Mouse (Mus musculus): ENCODE results near the gene Zfp335.

- TF ChIP-seq ZC3H11A (IDR thresholded peaks at IDR 0.05; ENCODE audit: low read depth, low read length) = no peak
- TF ChIP-seq SIN3A (IDR thresholded peaks at IDR 0.05; ENCODE audit: low read length) = no peak
- TF ChIP-seq POLR2A (IDR thresholded peaks at IDR 0.05; ENCODE audit: low read depth, low read length) = peak; percentile 15; the same call in 1 of the 2 replicates
- no peak for TF ChIP-seq MEF2A (IDR thresholded peaks at IDR 0.05; ENCODE audit: borderline replicate concordance, low read depth, low read length)
- TF ChIP-seq USF2 (conservative IDR thresholded peaks at IDR 0.05; ENCODE audit: low read depth, low read length) = no peak
- TF ChIP-seq CTCF (conservative IDR thresholded peaks at IDR 0.05 in 1 of 2, IDR thresholded peaks at IDR 0.05 in 1 of 2; ENCODE audit: low read depth in 2 of 2, low read length in 2 of 2) = no peak
- no peak for TF ChIP-seq EP300 (IDR thresholded peaks at IDR 0.05; ENCODE audit: low read length)
- no peak for TF ChIP-seq JUND (conservative IDR thresholded peaks at IDR 0.05; ENCODE audit: low read depth, low read length)
- TF ChIP-seq CHD1 (IDR thresholded peaks at IDR 0.05; ENCODE audit: low read depth, low read length) = no peak
- TF ChIP-seq E2F4 (IDR thresholded peaks at IDR 0.05; ENCODE audit: insufficient replicate concordance, low read depth, low read length) = no peak
- TF ChIP-seq ELF1 (IDR thresholded peaks at IDR 0.05; ENCODE audit: low read depth, low read length) = no peak
- TF ChIP-seq ZKSCAN1 (IDR thresholded peaks at IDR 0.05; ENCODE audit: borderline replicate concordance, low read depth, low read length) = no peak
- no peak for TF ChIP-seq USF1 (IDR thresholded peaks at IDR 0.05; ENCODE audit: low read depth, low read length)
- TF ChIP-seq NRF1 (IDR thresholded peaks at IDR 0.05; ENCODE audit: low read depth, low read length) = no peak
These were observed 19.5 kb downstream of the Zfp335 start for GRCm38 (mm10) chr2:164891908-164892695.
